Mouse (Mus musculus) liver, adult 2 months (tissue): ENCODE measurements around the gene Gm26992.

Source experiments
- CTCF ChIP-seq: fragments of 200-500 bp; IDR thresholded peaks from 2 replicates; pipeline ENCODE4 v1.5.1; 2011; ENCODE audit warnings: low read depth, low read length, control low read depth
- POLR2A ChIP-seq: fragments of 200-500 bp; IDR thresholded peaks from 2 replicates; pipeline ENCODE4 v1.6.1; 2011; ENCODE audit warnings: low read length, control low read depth; ENCODE audit not compliant: insufficient read depth; ENCODE audit errors: extremely low read depth

DNA sequence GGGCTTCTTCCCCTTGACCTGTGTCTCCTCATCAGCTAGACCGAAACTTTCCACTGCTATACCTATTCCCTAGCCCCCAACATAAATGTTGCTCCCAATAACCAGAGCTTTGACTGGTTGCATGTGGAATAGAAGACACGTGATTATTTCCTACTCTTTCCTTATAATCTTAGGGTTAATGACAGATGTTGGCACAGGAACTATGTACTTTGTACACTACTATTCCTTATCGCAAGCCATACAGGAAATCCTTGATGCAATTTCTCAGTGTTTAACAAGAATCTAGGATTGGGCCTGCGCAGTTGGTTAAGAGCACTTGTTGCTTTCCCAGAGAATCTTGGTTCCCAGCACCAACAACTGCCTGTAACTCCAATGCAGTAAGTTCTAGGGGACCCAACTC lies 86.4 kb downstream of the Gm26992 start:
- TF ChIP-seq CTCF (no peak), POLR2A (no peak)
